Mouse (Mus musculus) bone marrow macrophage, adult 2 months (primary cell): ENCODE data around the gene Slco3a1.

Source experiments
- CTCF ChIP-seq: IDR thresholded peaks from 2 replicates; pipeline ENCODE4 v1.5.1; 2012; ENCODE audit warnings: low read depth, mild to moderate bottlenecking, low read length, moderate library complexity
- POLR2A ChIP-seq: IDR thresholded peaks from 2 replicates; pipeline ENCODE4 v1.6.1; 2012; ENCODE audit warnings: mild to moderate bottlenecking, low read depth, low read length, borderline replicate concordance

GRCm38 (mm10) chr7:74499470-74499869, 55.1 kb downstream of the Slco3a1 start:
- TF ChIP-seq CTCF (no peak), POLR2A (no peak)
